Mouse (Mus musculus): ENCODE measurements around the gene Plek. TPM values are rescaled to one million over a fixed set of nuclear protein-coding genes. Genes with fewer than 3 reads are reported as not detected.

The Plek gene
- polyA plus RNA-seq, 1 experiment from 2014 or later, result 3.4 TPM

- 77% methylated on average over 1 of the region's 1 CpGs for WGBS
- Histone ChIP-seq H3K9me3 (no peaks in the 10 kb centered on the region), H3K27ac (no peak overlapping the region), H3K36me3 (peaks cover 11% of the 10 kb centered on the region; the same call in 1 of the 2 replicates), H3K27me3 (no peaks in the 10 kb centered on the region), H3K4me2 (replicated peaks) (no peak overlapping the region), H3K4me1 (no peaks in the 10 kb centered on the region), H3K9ac (no peak overlapping the region), H3K4me3 (no peak overlapping the region)
- ATAC-seq (ENCODE audit: low FRiP score, low read depth), result no peak
These were observed 93.7 kb downstream of the Plek start for GRCm38 (mm10) chr11:16958520-16958919.

GRCm38 (mm10) chr11:16957030-16957429 is 95.2 kb downstream of the Plek start:
- 87% methylated on average over 6 of the region's 6 CpGs for WGBS
- no peak for ATAC-seq (ENCODE audit: low FRiP score, low read depth)

GRCm38 (mm10) chr11:16956115-16956862 is 95.9 kb downstream of the Plek start:
- peaks cover 11% of the 10 kb centered on the region; the same call in 1 of the 2 replicates for H3K36me3 ChIP-seq
- H3K27ac ChIP-seq, result no peak overlapping the region
- 91% methylated on average over 6 of the region's 6 CpGs for WGBS
- peaks cover 9% of the 10 kb centered on the region for H3K4me1 ChIP-seq
- H3K9me3 ChIP-seq, result no peaks in the 10 kb centered on the region
- no peak overlapping the region for H3K9ac ChIP-seq
- no peak overlapping the region for H3K4me2 ChIP-seq (replicated peaks)
- ATAC-seq (ENCODE audit: low FRiP score, low read depth), result no peak
- H3K27me3 ChIP-seq, result no peaks in the 10 kb centered on the region
- H3K4me3 ChIP-seq, result no peak overlapping the region

More at GRCm38 (mm10) chr11:16957030-16957429, 95.2 kb downstream of the Plek start:
- Histone ChIP-seq H3K9me3 (no peaks in the 10 kb centered on the region), H3K4me1 (peaks cover 4% of the 10 kb centered on the region), H3K36me3 (peaks cover 11% of the 10 kb centered on the region; the same call in 1 of the 2 replicates), H3K9ac (no peak overlapping the region), H3K4me3 (no peak overlapping the region), H3K4me2 (replicated peaks) (no peak overlapping the region), H3K27me3 (no peaks in the 10 kb centered on the region), H3K27ac (no peak overlapping the region)

GRCm38 (mm10) chr11:16951761-16952010 is 100.5 kb downstream of the Plek start:
- Histone ChIP-seq H3K27ac (no peak overlapping the region), H3K4me1 (peaks cover 9% of the 10 kb centered on the region), H3K27me3 (no peaks in the 10 kb centered on the region), H3K9ac (peak overlapping the region; percentile 79), H3K36me3 (peaks cover 6% of the 10 kb centered on the region; the same call in 1 of the 2 replicates), H3K9me3 (no peaks in the 10 kb centered on the region), H3K4me3 (peak overlapping the region; percentile 70), H3K4me2 (replicated peaks) (peak overlapping the region; percentile 83)
- no peak for ATAC-seq (ENCODE audit: low FRiP score, low read depth)
- 9% methylated on average over 9 of the region's 9 CpGs for WGBS

- peak; percentile 100 for ATAC-seq (ENCODE audit: low FRiP score, low read depth)
- Histone ChIP-seq H3K36me3 (0 out of 2 replicates have a peak, but pooled peaks cover under 1% of the 10 kb centered on the region), H3K9ac (peak within 1 kb of the TSS; percentile 79), H3K4me1 (peaks cover 9% of the 10 kb centered on the region), H3K27ac (peak within 1 kb of the TSS; percentile 63; the same call in 1 of the 2 replicates), H3K27me3 (no peaks in the 10 kb centered on the region), H3K4me3 (peak within 1 kb of the TSS; percentile 70), H3K4me2 (replicated peaks) (peak within 1 kb of the TSS; percentile 83), H3K9me3 (no peaks in the 10 kb centered on the region)
- under 1% methylated on average over 38 of the region's 38 CpGs for WGBS
These were observed 101.0 kb downstream of the Plek start, which contains the start of gene Fbxo48 for GRCm38 (mm10) chr11:16950976-16951760. Gene Fbxo48 (plus strand): TSS chr11:16951375.

DNA sequence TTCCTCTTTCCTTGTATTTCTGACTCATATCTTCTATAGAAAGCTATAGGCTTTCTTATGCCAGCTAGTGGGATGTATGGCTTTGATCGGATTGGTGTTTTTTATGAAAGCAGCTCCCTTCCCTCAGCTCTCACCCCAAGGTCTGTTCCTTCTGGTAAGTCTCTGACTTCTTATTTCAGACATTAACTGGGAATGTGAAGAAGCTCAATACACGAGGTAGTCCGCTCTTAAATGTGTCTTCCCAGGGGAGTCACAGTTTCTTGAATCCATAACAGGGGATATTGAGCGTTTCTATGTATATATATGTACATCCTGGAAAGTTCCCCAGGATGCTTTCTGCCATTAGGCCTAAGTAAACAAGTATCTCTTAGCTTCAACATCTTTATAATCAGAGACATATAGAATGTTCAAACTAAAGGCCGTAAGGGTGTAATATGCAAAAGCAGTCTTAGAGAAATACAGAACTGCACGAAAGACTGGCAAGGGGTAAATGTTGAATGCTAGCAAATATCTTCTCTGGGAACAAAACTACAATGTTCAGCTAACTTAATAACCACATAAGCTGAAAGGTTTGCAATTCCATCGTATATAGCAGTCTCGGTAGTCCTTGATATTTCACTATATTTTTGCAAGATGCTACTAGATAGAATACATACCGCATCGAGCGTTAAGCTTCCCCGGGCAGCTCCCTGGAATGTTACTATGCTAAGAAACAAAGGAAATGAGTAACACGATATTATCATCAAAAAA is 101.8 kb downstream of the Plek start:
- Histone ChIP-seq H3K4me1 (peaks cover 9% of the 10 kb centered on the region), H3K27me3 (no peaks in the 10 kb centered on the region), H3K4me2 (replicated peaks) (peak overlapping the region; percentile 58), H3K9ac (peak overlapping the region; percentile 62), H3K27ac (0 out of 2 replicates have a peak overlapping the region, but pooled peaks have one; percentile 15), H3K36me3 (no peaks in the 10 kb centered on the region), H3K4me3 (peak overlapping the region; percentile 70), H3K9me3 (no peaks in the 10 kb centered on the region)
- ATAC-seq (ENCODE audit: low FRiP score, low read depth), result no peak; the same call in 1 of the 2 replicates
- WGBS, result 44% methylated on average over 13 of the region's 13 CpGs

DNA sequence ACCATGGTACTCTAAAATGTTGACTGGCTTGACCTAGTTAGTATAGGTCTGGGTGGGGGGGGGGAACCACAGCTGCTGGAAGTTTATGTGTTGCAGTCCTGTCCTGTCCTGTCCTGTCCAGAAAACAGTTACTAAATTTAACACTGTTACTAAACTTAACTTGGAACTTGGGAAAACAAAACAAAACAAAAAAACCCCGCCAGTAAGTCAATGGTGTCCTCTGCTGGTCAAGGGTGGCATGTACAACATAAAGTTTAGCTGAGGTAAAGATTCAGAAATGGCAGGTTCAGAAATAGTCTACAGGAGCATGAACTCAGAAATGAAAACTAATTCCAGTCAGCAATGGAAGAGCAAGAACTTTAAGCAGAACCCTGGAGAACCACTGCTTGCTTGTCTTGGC is 103.4 kb downstream of the Plek start:
- Histone ChIP-seq H3K9me3 (no peaks in the 10 kb centered on the region), H3K4me1 (peaks cover 9% of the 10 kb centered on the region), H3K27ac (no peak overlapping the region), H3K27me3 (no peaks in the 10 kb centered on the region), H3K4me2 (replicated peaks) (no peak overlapping the region), H3K9ac (no peak overlapping the region), H3K4me3 (no peak overlapping the region), H3K36me3 (no peaks in the 10 kb centered on the region)
- no peak for ATAC-seq (ENCODE audit: low FRiP score, low read depth)
- WGBS, result 35% methylated on average over 1 of the region's 1 CpGs

DNA sequence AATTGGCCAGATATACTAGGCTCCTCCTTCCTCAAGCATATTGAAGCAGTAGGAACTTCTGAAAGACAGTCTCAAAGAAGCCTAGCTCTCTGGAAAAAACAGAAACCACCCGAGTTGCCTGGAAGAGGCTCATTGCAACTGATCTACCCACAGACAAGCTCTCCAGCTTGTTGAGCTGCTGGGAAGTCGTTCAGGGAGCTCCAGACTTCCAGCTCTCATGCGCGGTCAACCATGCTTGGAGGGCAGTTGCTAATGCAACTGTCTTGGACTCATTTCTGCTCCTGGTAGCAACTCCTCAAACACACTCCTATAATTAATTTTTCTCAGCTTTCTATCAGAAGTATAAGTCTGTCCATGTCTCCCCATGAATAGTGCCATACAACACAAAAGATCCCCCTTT is 109.2 kb downstream of the Plek start:
- Histone ChIP-seq H3K36me3 (no peaks in the 10 kb centered on the region), H3K4me1 (no peaks in the 10 kb centered on the region), H3K9ac (no peak overlapping the region), H3K27me3 (no peaks in the 10 kb centered on the region), H3K4me3 (no peak overlapping the region), H3K4me2 (replicated peaks) (no peak overlapping the region), H3K9me3 (no peaks in the 10 kb centered on the region), H3K27ac (no peak overlapping the region)
- ATAC-seq (ENCODE audit: low FRiP score, low read depth), result no peak
- 84% methylated on average over 4 of the region's 4 CpGs for WGBS

DNA sequence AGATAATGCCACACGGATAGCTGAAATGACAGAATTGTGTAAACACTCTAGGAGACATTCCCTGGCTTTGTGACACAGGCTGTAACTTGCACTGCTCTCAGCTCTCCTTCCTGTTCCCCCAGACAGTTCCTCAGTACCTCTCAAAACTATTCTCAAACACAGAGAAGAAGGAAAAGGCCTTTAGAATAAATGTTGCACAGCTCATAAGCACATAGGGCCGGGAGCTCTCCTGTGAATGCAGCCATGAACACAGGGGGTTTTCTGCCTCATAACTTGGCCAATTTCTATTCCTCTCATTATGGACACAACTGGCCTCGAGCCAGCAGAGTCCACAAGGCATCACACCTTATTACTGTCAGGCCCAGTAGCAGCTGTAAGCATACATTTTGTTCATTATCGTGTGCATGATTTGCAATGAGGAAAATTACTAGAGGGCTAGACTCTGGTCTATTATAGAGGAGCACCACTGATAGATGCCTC is 110.2 kb downstream of the Plek start:
- 65% methylated on average over 4 of the region's 4 CpGs for WGBS
- Histone ChIP-seq H3K36me3 (no peaks in the 10 kb centered on the region), H3K9ac (no peak overlapping the region), H3K4me3 (no peak overlapping the region), H3K27ac (no peak overlapping the region), H3K4me2 (replicated peaks) (no peak overlapping the region), H3K27me3 (no peaks in the 10 kb centered on the region), H3K4me1 (no peaks in the 10 kb centered on the region), H3K9me3 (no peaks in the 10 kb centered on the region)
- no peak for ATAC-seq (ENCODE audit: low FRiP score, low read depth)

DNA sequence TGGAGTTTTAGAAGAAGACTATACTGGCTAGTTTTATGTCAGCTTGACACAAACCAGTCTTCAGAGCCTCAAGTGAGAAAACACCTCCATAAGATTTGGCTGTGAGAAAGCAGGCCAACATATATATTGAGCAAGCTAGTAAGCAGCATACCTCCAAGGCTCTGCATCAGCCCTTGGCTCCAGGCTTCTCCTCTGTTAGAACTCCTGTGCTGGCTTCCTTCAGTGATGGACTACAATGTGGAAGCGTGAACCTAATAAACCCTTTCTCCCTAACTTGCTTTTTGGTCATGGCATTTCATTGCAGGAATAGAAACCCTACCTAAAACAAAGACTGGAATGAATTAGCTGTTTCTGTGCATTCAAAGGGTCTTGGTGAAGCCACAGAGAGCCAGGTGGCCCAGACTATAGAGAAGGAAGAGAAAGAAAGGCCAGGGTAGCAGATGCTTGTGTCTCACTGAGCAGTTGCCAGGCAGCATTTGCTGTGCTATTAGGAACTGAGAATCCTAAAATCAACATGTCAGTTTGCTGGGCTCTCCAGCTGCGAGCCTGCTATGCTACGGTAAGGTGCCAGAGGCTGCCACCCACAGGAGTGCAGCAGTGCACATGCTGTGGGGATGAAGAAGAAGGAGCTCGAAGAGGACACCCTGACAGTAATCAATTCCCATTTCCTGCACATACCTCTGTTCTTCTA is 110.9 kb downstream of the Plek start:
- Histone ChIP-seq H3K4me1 (no peaks in the 10 kb centered on the region), H3K4me3 (no peak overlapping the region), H3K36me3 (no peaks in the 10 kb centered on the region), H3K27me3 (no peaks in the 10 kb centered on the region), H3K4me2 (replicated peaks) (no peak overlapping the region), H3K27ac (no peak overlapping the region), H3K9me3 (no peaks in the 10 kb centered on the region), H3K9ac (no peak overlapping the region)
- 82% methylated on average over 4 of the region's 4 CpGs for WGBS
- no peak for ATAC-seq (ENCODE audit: low FRiP score, low read depth)

- no peak overlapping the region for H3K9ac ChIP-seq
- ATAC-seq (ENCODE audit: low FRiP score, low read depth), result peak; percentile 48; the same call in 1 of the 2 replicates
- H3K4me2 ChIP-seq (replicated peaks), result no peak overlapping the region
- H3K4me1 ChIP-seq, result 0 out of 2 replicates have a peak, but pooled peaks cover 3% of the 10 kb centered on the region
- H3K4me3 ChIP-seq, result no peak overlapping the region
- H3K27me3 ChIP-seq, result no peaks in the 10 kb centered on the region
- no peaks in the 10 kb centered on the region for H3K36me3 ChIP-seq
- no peak overlapping the region for H3K27ac ChIP-seq
- H3K9me3 ChIP-seq, result no peaks in the 10 kb centered on the region
- 63% methylated on average over 6 of the region's 6 CpGs for WGBS
These were observed 116.5 kb downstream of the Plek start for GRCm38 (mm10) chr11:16935577-16936236.
